Mouse (Mus musculus): Measurements from ENCODE around the gene Il17c. TPM values are rescaled to one million over a fixed set of nuclear protein-coding genes. Genes with fewer than 3 reads are reported as not detected.

The Il17c gene
- polyA plus RNA-seq, 1 experiment from 2014 or later: not detected

DNA sequence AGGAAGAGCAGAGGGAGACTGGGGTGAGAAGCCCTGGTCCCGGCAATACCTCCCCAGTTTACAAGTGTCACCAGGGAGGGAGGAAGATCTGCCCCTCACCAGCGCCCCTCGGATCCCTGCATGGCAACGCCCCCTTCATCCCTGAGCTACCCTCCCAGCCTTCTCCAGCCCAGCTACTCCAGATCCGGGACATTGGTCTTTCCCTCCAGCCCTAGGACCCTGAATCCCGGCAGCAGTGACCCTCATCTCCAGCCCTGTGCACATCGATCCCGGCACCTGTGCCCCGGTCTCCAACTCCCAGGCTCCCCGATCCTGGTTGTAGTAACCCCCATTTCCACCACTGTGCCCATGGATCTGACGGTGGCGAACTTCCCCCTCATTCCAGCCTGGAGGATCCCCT is 21.0 kb downstream of the Il17c start:
- no peak for ATAC-seq (ENCODE audit: extremely low read depth, insufficient number of reproducible peaks, low FRiP score, low TSS enrichment)
- Histone ChIP-seq H3K4me3 (peak overlapping the region; percentile 82), H3K27ac (replicated peaks) (peak overlapping the region; percentile 82), H3K9me3 (no peaks in the 10 kb centered on the region), H3K36me3 (peaks cover 12% of the 10 kb centered on the region), H3K27me3 (replicated peaks) (no peaks in the 10 kb centered on the region), H3K4me1 (peaks cover 37% of the 10 kb centered on the region), H3K4me2 (peak overlapping the region; percentile 100), H3K9ac (peak overlapping the region; percentile 91)
- WGBS: under 1% methylated on average over 12 of the region's 12 CpGs

DNA sequence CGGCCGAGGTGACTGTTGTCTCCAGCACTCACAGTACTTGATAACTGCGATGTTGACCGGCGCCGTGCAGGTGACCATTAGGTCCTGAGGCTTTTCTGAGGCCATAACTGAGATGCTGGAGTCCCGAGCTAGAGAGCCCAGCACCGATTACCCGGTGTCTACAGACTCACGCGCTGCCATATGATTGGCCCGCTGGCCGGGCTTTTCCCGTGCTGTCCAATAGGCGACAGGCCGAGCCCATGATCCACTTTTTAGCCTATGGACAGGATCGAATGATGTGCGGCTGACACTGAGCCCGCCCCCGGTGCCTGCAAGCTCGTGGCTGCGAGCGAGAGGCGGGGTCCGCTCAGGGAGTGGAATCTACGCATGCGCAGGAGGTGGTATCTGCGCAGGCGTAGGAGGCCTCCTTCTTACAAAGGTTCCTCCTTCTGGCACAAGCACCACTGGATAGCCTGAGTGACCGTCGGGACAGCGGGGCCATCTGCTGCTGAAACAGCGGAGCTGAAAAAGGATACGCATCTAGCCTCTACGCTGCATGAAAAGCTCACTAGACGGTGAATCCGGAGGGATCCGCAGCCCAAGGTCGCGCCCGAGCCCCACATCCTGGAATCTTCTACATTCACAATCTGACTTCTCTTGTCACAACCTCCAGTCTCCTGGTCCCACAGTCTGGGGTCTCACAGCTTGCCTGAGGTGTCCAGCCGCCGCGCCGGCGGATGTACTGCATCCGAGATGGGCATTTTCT is 21.6 kb downstream of the Il17c start, which contains the start of gene Mvd:
Gene Mvd, minus strand, starts transcription at position 161 of the 745 bp plus-strand sequence.
- Histone ChIP-seq H3K27me3 (replicated peaks) (no peaks in the 10 kb centered on the region), H3K4me3 (peak within 1 kb of the TSS; percentile 82), H3K36me3 (peaks cover 8% of the 10 kb centered on the region), H3K9ac (peak within 1 kb of the TSS; percentile 92), H3K9me3 (no peaks in the 10 kb centered on the region), H3K4me1 (peaks cover 31% of the 10 kb centered on the region), H3K4me2 (peak within 1 kb of the TSS; percentile 100), H3K27ac (replicated peaks) (peak within 1 kb of the TSS; percentile 99)
- WGBS: under 1% methylated on average over 47 of the region's 47 CpGs
- peak; percentile 95 for ATAC-seq (ENCODE audit: extremely low read depth, insufficient number of reproducible peaks, low FRiP score, low TSS enrichment)

DNA sequence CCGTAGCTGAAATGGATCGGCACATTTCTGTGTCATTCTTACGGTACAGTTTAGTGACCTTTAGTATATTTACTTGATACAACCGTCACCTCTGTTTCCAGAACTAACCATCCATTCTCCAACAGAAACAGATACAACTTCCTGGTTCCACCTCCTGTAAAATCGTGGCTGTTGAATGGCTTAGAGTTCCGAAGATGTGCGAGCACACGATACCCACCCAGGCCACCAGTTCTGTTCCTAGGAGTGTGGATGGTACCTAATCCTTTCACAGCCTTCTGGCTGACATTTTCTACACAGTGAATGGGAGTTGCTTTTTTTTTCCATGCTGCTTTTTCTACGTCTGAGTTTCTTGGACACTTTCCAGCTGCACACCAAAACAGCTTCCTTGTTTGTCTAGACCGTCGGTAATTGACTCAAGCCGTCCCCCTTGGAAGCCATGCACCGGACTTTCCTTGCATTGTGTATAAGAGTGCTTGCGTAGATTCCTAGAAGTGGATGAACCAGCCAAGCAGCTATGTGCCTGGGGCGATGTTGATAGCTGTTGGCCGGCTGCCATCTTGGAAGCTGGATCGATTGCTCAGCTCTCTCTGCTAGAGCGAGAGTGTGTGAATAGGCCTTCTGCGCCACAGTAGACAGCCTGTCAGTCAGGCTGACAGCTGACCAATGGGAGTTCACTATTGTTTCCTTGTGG is 22.4 kb downstream of the Il17c start:
- 9% methylated on average over 19 of the region's 19 CpGs for WGBS
- H3K4me3 ChIP-seq: peak overlapping the region; percentile 82
- peak overlapping the region; percentile 99 for H3K27ac ChIP-seq (replicated peaks)
- ATAC-seq (ENCODE audit: extremely low read depth, insufficient number of reproducible peaks, low FRiP score, low TSS enrichment): 0 out of 2 replicates have a peak, but pooled peaks have one; percentile 15
- H3K27me3 ChIP-seq (replicated peaks): no peaks in the 10 kb centered on the region
- peaks cover 7% of the 10 kb centered on the region for H3K36me3 ChIP-seq
- peak overlapping the region; percentile 92 for H3K9ac ChIP-seq
- H3K9me3 ChIP-seq: no peaks in the 10 kb centered on the region
- peaks cover 30% of the 10 kb centered on the region for H3K4me1 ChIP-seq
- H3K4me2 ChIP-seq: peak overlapping the region; percentile 100

DNA sequence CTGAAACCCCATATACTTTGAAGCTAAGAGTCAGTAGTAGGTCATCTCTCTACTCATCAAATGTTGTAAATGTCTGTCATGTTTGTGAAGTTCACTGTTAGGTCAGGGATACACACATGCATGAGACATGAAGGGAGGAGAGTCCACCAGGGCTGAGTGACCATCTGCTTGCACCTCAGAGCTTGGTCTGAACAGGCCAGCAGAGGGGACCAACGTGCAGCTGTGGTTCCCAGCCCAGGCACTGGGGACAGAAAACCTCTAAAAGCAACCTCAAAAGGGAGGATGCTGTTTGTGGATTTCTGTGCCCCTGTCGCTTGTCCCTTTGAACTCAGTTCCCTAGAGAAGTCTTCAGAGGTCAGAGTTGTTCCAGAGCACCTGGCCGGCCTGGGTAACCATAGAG is 23.4 kb downstream of the Il17c start:
- no peaks in the 10 kb centered on the region for H3K27me3 ChIP-seq (replicated peaks)
- peak overlapping the region; percentile 100 for H3K4me2 ChIP-seq
- no peak for ATAC-seq (ENCODE audit: extremely low read depth, insufficient number of reproducible peaks, low FRiP score, low TSS enrichment)
- H3K36me3 ChIP-seq: no peaks in the 10 kb centered on the region
- H3K9ac ChIP-seq: peak overlapping the region; percentile 92
- H3K27ac ChIP-seq (replicated peaks): peak overlapping the region; percentile 99
- peak overlapping the region; percentile 82 for H3K4me3 ChIP-seq
- peaks cover 34% of the 10 kb centered on the region for H3K4me1 ChIP-seq
- no peaks in the 10 kb centered on the region for H3K9me3 ChIP-seq
- WGBS: 52% methylated on average over 3 of the region's 3 CpGs

DNA sequence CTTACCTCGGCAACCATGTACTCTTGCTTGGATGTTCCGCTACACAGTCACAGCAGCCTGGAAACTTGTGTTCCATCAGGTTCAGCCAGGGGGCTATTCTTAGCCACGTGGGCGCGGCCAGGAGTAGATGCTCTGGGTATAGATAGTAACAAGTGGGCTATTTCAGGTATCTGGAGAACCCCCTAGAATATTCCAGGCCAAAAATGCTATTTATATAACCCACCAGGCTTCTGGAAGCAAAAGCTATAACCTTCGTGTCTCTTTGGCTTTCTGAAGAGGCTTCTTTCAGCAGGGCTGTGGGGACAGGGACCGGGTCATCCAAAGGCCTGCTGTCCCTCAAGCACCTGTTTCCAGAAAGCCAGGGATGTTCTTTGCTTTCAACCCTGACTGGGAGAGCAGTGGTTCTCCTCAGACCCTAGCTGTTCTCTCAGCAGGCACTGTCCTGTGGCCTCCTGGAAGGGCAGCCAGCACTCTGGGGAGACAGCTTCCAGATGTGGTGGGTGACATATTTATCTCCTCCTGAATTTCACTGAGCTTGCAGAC is 29.4 kb downstream of the Il17c start:
- H3K4me3 ChIP-seq: no peak overlapping the region
- peak overlapping the region; percentile 11; the same call in 1 of the 2 replicates for H3K9ac ChIP-seq
- H3K4me2 ChIP-seq: peak overlapping the region; percentile 34
- H3K9me3 ChIP-seq: no peaks in the 10 kb centered on the region
- ATAC-seq (ENCODE audit: extremely low read depth, insufficient number of reproducible peaks, low FRiP score, low TSS enrichment): peak; percentile 62; the same call in 1 of the 2 replicates
- no peaks in the 10 kb centered on the region for H3K36me3 ChIP-seq
- H3K4me1 ChIP-seq: peaks cover 39% of the 10 kb centered on the region
- 31% methylated on average over 7 of the region's 7 CpGs for WGBS
- peak overlapping the region; percentile 92 for H3K27ac ChIP-seq (replicated peaks)
- H3K27me3 ChIP-seq (replicated peaks): peaks cover 5% of the 10 kb centered on the region; the same call in 1 of the 2 replicates

DNA sequence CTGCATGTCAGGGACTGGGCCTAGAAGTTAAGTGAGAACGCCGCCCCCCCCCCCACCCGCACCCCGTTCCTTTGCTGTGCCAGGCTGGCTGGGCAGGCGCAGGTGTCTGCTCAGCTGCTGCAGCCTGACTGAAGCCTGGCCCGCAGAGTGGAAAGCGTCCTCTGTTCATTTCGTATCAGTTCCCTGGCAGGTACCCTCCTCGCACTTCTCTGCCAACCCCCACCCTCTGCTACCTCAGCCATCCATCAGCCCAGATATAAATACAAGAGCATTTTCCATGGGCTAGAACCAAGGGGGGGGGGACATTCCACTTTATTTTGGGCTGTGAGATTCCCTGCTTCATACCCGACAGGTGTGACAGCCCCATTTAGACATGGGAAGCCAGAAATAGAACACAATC is 30.3 kb downstream of the Il17c start:
- Histone ChIP-seq H3K9ac (no peak overlapping the region), H3K4me2 (peak overlapping the region; percentile 23; the same call in 1 of the 2 replicates), H3K36me3 (no peaks in the 10 kb centered on the region), H3K27ac (replicated peaks) (peak overlapping the region; percentile 92), H3K4me1 (peaks cover 41% of the 10 kb centered on the region), H3K27me3 (replicated peaks) (peaks cover 12% of the 10 kb centered on the region; the same call in 1 of the 2 replicates), H3K4me3 (no peak overlapping the region), H3K9me3 (no peaks in the 10 kb centered on the region)
- ATAC-seq (ENCODE audit: extremely low read depth, insufficient number of reproducible peaks, low FRiP score, low TSS enrichment): no peak
- WGBS: 45% methylated on average over 10 of the region's 10 CpGs

DNA sequence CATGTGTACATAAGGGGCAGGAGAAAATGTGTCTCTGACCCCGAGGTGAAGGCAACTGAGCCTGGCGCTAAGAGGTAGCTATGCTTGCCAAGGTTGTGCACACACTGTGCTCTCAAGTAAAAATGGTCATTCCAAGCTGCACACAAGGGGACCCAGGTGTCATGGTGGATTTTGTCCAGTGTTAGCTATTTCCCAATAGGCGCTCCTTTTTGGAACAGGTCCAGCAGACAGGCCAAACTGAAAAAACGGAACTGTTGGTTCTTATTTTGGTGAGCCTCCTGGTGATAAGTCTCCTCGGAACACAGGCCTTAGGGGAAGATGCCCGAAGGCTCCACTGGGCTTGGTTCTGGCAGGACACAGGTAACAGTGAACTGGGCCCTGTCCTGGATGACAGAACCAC is 32.6 kb downstream of the Il17c start:
- no peak for ATAC-seq (ENCODE audit: extremely low read depth, insufficient number of reproducible peaks, low FRiP score, low TSS enrichment)
- H3K36me3 ChIP-seq: no peaks in the 10 kb centered on the region
- H3K9me3 ChIP-seq: no peaks in the 10 kb centered on the region
- whole genome bisulfite sequencing: 82% methylated on average over 6 of the region's 6 CpGs
- no peak overlapping the region for H3K4me2 ChIP-seq
- H3K4me1 ChIP-seq: peaks cover 50% of the 10 kb centered on the region
- H3K27ac ChIP-seq (replicated peaks): no peak overlapping the region
- H3K9ac ChIP-seq: no peak overlapping the region
- H3K4me3 ChIP-seq: no peak overlapping the region
- H3K27me3 ChIP-seq (replicated peaks): peaks cover 34% of the 10 kb centered on the region

DNA sequence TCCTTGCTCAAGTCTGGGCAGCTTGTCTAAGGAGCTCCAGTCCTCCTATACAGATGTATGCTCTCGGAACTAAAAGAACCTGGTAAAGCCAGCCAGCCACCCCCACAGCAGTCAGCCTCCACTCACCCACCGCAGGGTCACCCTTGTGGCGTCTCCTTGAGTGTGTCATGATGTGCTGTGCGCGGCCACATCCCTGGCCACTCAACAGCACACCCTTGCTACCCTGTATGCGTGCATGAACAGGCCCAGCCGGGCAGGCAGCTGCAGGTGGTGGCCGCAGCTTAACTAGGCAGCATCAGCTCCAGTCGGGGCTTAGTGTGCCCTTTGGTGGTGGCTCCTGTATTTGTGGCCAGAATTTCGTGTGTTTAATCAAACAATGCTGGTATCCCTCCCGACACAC is 35.4 kb downstream of the Il17c start:
- Histone ChIP-seq H3K27me3 (replicated peaks) (peaks cover 62% of the 10 kb centered on the region), H3K9me3 (no peaks in the 10 kb centered on the region), H3K9ac (no peak overlapping the region; the same call in 1 of the 2 replicates), H3K4me1 (peaks cover 54% of the 10 kb centered on the region), H3K36me3 (no peaks in the 10 kb centered on the region), H3K27ac (replicated peaks) (no peak overlapping the region), H3K4me2 (no peak overlapping the region), H3K4me3 (no peak overlapping the region)
- WGBS: 49% methylated on average over 11 of the region's 11 CpGs
- no peak for ATAC-seq (ENCODE audit: extremely low read depth, insufficient number of reproducible peaks, low FRiP score, low TSS enrichment)

DNA sequence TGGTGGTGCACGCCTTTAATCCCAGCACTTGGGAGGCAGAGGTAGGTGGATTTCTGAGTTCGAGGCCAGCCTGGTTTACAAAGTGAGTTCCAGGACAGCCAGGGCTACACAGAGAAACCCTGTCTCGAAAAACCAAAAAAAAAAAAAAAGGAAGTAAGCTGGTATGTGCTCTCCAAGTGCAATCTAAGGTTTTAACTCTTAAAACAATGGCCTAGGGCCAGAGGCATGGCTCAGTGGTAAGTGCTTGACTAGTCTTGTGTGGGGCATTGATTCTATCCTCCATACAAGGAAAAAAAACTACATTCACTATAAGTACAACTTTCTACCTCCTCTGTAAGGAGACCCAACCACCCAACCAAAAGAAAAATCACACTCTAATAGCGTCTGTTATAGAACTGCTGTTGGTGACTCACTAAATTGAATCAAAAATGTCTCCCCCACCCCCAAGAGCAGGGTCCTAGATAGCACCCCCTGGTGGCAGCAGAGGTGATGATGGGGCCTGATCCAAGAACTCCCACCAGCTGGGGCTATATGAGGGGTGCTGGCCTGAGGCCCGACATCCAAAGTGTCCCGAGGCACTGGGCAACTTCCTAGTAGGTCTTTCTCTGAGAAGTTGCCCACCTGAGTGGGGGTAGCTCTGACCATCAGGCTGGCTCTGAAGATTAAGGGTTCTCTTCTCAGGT is 37.5 kb downstream of the Il17c start:
- no peak overlapping the region for H3K4me3 ChIP-seq
- ATAC-seq (ENCODE audit: extremely low read depth, insufficient number of reproducible peaks, low FRiP score, low TSS enrichment): no peak
- H3K4me1 ChIP-seq: peaks cover 60% of the 10 kb centered on the region
- WGBS: 54% methylated on average over 6 of the region's 6 CpGs
- peaks cover 66% of the 10 kb centered on the region for H3K27me3 ChIP-seq (replicated peaks)
- peak overlapping the region; percentile 76 for H3K4me2 ChIP-seq
- no peak overlapping the region for H3K27ac ChIP-seq (replicated peaks)
- H3K36me3 ChIP-seq: no peaks in the 10 kb centered on the region
- no peaks in the 10 kb centered on the region for H3K9me3 ChIP-seq
- H3K9ac ChIP-seq: no peak overlapping the region; the same call in 1 of the 2 replicates

DNA sequence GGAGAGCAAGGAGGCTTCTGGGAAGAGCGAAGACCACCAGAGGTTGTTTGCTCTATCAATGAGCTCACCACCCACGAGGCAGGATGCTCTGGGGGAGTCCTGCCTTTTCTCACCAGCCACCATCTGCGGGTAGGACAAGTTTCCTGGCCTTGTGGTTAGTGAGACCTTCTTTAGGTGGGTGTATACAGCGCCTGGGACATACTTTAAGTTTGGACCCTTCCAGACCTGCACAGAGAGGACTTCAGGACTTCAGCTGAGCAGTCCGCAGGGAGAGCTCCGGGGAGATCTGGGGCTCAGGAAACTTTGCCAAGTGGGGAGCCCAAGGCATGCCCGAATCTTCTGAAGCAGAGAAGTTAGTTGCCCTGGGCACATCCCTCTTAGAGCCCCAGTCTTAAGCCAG is 38.2 kb downstream of the Il17c start:
- H3K4me1 ChIP-seq: peaks cover 67% of the 10 kb centered on the region
- H3K9ac ChIP-seq: peak overlapping the region; percentile 77
- no peak overlapping the region for H3K27ac ChIP-seq (replicated peaks)
- peak overlapping the region; percentile 76 for H3K4me2 ChIP-seq
- ATAC-seq (ENCODE audit: extremely low read depth, insufficient number of reproducible peaks, low FRiP score, low TSS enrichment): no peak
- H3K27me3 ChIP-seq (replicated peaks): peaks cover 66% of the 10 kb centered on the region
- no peaks in the 10 kb centered on the region for H3K9me3 ChIP-seq
- 32% methylated on average over 7 of the region's 7 CpGs for WGBS
- peak overlapping the region; percentile 52 for H3K4me3 ChIP-seq
- peaks cover under 1% of the 10 kb centered on the region; the same call in 1 of the 2 replicates for H3K36me3 ChIP-seq

Data from heart, embryonic 13.5 days (tissue).